Mouse (Mus musculus) cerebellum, adult 11 months (tissue): Measurements from ENCODE around the gene Gse1.
A peak's percentile ranks its signal among the peaks of the same experiment; 100 is the strongest.

ENCODE experiments used
- DNase-seq: peaks from one replicate; pipeline ENCODE4 v3.0.0; 2022

The Gse1 gene

DNA sequence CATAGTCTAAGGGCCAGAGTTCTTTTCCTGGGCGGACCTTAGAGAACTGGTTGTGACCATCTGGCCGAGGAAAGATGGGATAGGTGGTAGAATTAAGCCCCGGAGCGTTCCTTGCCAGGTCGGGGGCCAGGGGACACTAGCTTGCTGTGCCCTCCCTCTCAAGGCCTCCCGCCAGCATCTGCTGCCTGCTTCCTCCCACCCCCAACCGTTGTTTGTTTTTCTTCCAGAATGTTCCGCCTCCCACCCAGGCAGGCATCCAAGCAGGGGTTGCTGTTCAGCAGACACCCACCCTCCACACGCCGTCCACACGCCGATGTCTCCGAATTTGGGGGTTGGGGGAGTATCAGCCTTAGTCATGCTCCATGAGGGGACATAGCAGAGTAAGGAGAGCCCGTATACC is 49.8 kb downstream of the Gse1 start:
- no peak for DNase-seq

DNA sequence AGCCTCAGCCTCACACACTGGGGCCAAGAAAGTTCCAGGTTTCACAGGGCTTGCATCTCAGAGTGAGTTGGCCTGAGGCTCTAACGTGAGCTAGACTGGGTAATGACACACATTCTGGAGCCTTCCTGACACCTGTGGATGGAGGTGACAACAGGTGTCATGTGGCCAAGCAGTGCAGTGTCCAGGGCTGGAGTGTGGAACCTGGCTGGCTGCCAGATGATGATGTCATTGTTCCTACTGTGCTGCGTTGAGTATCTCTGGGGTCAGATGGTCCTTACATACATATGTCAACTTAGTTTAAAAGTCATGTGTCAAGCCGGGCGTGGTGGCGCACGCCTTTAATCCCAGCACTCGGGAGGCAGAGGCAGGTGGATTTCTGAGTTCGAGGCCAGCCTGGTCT is 51.2 kb downstream of the Gse1 start:
- no peak for DNase-seq

DNA sequence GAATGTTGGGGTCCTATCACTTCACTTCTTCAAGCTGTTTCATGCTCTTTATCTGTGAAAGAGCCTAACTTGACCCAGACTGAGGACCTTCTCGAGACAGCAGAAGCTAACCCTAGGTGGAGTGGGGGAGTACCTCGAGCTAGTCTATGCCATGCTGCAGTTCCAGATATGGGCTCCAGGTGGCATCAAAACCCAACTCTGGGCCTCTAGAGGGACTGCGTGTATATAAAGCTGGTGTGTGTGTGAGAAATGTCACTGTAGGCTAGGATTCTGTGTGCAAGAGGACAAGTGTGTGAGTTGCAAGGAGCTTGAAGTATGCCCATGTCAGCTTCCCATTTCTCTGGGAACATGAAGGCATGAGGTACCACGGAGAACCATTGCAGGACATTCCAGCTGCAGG is 53.2 kb downstream of the Gse1 start:
- DNase-seq: peak; percentile 72

DNA sequence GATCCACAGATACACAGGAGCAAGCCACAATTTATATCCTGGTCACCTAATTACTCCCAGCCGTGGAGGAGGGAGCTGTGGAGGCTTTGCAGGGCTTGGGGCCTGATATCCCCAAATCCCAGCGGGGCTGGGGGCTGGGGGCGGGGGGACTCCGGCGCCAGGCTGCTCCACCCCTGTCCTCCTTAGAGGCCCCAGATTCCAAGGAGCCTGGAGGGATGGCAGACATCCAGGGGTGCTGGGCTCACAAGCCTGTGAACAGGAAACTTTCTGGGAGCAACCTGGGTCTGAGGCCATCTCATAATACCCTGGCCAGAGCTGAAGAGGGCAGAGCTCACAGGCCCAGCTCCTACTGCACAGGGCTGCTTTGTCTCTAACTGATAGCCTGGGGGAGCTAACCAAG is 54.2 kb downstream of the Gse1 start:
- no peak for DNase-seq

DNA sequence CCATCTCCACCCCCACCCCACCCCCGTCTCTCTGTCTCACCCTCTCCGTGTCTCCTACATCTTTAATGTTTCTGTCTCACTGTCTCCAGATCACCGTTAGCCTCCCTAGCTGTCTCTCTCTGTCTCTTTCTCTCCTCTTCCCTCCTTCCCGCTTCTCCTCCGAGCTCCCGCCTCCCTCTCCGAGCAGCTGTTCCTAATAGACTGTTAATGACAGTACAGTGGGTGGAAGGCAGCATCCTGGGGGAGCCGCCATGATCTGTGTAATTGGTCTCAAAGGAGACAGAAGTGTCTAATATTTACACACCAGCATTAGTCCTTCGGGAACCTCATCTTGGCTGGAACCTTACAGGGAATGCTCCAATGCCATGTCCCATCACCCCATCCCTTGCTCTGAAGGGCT is 56.0 kb downstream of the Gse1 start:
- no peak for DNase-seq

DNA sequence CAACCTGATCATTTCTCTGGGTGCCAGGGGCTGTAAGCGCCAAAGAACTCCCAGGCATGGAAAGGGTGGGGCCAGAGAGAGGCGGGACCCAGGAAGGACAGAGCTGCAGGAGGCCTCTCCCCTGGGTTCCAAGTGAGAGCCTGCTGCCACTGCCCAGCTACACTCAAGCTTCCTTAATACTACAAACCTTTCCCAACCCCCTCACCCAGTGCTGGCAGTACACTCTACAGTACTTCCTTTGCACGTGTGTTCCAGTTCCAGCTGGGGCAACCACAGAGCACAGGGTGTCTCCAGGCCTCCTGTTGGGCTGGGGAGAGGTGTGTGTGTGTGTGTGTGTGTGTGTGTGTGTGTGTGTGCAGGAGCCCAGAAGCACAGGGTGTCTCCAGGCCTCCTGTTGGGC is 56.8 kb downstream of the Gse1 start:
- no peak for DNase-seq

DNA sequence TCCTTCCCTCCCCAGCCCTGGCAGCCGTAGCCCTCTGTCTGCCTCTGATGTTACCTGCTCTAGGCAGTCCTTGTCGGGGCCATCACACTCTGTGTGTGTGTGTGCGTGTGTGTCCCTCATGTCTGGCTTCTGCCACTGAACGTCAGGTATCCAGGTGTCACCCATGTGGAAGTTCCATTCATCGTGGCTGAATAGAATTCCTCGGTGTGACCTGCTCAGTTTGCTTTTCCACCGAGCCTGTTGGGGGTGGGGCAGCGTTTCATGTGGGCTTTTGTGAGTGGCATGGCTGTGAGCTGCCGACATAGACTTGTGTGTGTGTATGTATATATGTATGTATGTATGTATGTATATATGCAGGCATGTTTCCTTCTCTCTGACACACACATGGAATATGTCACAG is 57.6 kb downstream of the Gse1 start:
- no peak for DNase-seq

DNA sequence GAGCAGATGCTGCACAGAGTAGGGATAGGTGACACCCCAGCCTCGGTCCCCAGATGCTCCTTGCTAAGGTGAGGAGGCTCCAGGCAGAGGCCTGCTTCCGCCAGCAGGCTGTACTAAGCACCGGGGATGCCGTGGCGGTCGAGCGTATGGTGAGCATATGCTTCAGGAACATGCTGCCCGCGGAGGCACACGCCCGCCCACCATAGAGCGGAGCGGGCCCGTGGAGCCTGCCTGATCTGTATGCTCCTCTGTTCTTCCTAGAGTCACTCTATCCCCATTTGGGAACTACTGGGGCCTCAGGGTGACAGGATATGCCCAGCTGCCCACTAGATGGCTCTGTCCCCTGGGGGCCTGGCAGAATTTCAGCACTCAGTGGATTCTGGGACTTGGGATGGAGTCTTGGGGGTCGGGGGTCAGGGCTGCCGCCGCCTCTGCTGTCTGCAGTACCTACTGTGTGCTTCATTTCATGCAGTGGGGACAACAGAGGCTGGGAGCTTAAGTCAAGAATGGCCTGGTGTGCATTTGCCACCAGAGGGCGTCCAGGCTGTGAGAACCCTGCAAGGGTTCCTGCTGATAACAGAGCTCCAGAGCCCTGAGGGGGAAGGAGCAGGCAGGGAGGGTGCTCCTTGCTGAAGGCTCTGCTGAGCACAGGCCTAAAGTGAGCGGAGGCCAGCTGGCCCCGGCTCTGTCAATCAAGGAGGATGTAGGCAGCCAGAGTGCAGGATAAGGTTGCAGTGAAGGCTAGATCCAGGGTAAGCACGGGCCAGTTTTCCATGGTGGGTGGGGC is 60.1 kb downstream of the Gse1 start:
- DNase-seq: peak; percentile 61

DNA sequence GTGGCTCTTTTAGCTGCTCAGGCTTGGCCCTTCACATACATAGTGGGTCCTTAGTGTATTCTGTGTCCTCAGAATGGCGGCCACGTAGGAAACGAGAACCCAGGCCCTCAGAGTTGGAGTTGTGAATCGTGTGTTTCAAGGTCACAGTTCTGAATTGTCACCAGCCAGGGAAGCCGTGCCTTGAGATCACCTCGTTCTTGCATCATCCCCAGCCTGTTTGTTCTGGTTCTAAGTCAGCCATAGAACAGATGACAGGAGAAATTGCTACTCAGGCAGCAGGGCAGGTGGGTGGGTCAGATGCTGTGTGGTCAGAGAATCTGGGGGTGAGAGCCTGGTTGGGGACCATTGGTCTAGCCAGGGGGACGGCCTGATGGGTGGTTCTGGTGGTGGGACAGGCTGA is 60.9 kb downstream of the Gse1 start:
- DNase-seq: no peak

DNA sequence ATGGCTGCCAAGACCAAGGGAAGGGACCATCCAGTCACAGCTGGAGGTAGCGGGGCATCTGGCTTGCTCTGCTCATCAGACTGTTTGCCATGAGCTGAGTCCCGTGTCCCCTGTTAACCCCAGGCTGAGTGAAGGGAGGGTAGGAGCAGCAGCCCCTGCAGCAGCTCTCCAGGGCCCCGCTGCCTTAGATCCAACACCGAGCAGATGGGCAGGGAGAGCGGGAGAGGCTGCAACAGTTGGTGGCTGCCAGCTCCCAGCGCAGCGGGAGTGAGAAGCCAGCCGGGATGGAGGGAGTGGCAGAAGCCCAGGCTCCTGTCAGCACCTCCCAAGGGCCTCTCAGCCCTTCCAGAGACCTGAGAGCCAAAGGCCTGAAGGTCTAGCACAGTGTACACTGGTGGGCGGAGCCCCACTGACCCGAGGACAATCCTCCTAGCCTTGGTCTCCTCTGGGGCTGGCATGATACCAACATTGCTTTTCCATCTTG is 61.5 kb downstream of the Gse1 start:
- peak; percentile 79 for DNase-seq

DNA sequence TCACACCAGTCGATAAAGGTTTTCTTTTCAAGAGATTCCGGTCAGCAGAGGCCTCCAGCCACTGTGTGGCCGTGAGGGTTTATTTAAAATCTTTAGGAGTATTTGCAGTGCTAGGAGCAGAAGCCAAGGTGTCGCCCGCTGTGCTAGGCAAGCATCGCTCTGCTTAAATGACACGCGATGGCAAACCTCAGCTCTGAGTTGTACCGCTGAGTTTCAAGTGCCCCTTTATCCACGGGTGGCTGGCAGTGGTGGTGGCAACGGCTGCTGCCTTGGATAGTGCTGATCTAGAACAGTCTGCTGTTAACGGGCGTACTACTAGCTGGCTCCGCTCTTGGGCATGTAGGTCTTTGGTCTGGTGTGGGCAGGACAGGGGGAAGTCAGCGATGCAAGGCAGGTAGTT is 62.4 kb downstream of the Gse1 start:
- no peak for DNase-seq

DNA sequence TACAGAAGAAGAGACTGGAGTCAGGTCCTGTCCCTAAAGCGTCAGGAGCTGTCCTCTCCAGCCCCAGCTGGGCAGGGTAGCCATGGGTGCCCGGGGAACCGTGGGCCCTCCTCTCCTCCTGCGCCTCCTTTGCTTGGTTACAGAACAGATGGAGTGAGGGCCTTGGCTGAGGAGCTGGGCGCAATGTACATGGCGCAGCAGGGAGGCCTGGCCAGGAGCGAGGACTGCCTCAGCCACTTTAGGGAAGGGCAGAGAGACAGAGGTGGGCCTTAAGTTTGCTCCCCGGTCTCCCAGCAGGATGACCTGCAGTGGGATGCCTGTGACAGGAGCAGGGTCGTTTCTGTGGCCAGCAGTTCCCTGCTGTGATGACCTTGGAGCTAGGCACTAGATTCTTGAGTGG is 63.4 kb downstream of the Gse1 start:
- DNase-seq: no peak

DNA sequence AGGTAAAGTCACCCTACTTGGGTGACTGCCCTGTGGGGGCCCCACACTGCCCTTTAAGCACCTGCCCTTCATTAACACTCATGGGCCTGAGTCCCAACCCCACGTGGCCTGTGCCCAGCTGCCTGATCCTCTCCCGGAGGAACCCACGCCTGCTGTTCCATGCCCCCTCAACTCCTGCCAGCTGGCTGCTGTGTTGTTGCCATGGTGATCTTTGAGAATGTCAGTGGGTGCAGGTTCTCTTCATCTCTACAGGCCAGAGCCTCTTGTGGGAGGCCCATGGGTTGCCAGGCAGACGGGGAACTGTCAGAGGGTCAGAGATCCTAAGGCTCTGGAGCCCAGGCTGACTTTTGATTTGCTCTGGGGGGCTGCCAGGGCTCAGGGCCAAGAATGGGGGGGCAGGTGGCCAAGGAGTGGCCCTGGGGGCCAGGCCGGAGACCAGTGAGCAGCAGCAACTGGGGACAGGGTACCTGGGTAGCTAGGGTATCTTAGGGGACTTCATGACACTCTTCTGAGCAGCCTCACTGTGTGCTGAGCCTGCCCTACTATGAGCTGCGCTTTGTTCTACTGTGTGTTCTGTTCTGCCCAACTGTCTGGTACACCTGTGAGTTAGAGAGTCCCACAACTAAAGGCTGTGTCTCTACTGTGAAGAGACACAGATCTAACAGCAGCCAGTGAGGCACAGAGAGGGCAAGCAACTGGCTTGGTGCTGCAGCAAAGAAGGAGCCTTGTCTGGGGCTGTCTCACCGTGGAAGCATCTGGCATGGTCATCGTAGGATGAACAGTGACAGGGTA is 64.3 kb downstream of the Gse1 start:
- no peak for DNase-seq

DNA sequence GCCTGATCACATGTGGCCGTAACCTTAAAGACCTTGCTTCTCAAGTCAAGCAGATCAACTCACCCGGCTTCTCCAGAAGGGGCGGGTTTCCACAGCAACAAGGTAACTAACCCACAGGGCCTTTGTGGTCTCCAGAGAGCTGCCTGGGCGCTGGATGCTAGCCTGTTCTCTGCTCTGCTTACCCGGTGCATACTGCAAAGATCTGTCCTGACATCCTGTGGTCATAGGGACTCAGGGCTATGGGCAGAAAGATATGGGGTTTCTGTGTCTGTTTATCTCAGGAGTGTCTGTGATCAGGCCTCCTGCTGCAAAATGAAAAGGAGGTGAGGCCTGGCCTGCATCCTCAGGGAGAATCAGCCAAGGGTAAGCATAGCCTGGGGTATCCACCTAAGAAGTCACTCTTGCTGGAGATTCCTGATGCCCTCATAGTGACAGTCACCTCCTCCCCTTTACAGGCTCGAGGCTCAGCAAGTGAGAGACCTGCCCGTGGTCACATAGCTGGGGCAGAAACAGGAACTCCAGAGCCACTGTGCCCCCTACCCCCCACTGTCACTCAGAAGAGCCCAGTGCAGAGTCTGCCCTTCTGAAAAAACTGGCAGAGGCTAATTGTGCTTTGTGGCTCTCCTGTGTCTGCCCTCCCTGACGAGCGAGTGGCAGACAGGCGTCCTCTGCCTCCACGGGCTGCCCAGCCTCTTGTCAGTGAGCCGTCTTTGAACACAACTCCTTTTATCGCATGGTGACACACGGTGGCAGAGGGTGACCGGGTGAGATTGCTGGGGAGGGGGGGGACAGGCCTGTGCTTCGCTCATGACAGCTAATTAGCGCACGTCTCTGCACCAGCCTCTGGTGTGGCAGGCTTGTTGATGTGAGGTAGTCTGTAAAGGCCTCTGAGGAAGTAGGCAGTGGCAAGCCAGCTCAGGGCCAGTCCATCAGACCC is 65.4 kb downstream of the Gse1 start:
- DNase-seq: no peak

DNA sequence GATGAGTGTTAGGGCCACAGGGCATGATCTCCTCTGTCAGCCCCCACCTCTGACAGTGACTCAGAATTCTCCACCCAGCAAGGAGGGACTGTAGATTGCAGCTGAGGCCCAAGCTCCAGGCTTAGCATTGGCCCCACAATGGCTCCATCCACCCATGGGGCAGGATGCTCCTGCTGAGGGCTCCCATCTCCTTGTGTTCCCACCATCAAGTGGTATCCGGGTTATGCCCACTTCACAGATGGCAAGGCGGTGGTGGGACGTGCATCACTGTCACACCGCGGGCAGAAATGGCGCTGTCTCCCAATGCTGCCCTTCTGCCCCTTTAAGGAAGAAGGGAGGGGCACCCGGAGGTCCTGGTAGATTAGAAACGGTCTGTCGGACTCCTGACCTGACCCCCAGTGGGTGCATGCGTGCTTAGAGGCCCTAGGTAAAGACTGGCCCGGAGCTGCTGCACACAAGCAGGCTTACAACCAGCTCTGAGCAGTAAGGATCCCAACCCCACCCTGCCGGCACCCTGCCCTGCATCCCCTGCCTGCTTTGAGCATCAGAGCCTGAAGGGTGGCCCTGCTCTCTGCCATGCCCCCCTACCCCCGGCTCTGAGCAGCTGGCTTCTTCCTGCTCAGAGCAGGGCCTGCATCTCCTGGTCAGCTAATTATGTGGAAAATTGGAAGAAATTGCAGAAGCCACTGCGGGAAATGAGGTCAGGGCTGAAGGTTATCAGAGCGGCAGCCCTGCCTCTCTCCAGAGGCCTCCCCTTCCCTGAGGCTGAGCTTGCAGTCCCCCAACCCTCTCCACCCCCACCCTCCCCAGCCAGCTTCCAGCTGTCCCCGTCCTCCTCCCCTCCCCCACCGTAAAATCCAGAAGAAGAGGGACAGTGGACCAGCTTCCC is 67.0 kb downstream of the Gse1 start:
- no peak for DNase-seq

DNA sequence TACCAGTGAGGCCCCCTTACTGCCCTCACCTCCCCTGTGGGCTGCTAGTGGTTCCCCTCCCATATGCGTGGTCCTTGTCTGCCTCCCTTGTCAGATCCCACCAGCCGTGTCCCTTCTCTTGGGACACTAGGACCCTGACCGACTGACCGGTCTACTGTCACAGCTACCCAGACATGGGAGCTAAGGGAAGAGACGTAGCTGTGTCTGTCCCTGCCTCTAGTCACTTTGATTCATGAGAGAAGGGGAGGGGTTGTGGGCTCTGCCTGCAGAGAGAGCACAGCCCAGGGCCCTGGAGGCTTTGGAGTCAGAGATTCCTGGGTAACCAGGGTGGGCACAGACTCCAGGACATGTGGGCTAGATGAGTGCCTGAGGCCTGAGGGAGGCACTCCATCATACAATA is 68.7 kb downstream of the Gse1 start:
- DNase-seq: no peak

DNA sequence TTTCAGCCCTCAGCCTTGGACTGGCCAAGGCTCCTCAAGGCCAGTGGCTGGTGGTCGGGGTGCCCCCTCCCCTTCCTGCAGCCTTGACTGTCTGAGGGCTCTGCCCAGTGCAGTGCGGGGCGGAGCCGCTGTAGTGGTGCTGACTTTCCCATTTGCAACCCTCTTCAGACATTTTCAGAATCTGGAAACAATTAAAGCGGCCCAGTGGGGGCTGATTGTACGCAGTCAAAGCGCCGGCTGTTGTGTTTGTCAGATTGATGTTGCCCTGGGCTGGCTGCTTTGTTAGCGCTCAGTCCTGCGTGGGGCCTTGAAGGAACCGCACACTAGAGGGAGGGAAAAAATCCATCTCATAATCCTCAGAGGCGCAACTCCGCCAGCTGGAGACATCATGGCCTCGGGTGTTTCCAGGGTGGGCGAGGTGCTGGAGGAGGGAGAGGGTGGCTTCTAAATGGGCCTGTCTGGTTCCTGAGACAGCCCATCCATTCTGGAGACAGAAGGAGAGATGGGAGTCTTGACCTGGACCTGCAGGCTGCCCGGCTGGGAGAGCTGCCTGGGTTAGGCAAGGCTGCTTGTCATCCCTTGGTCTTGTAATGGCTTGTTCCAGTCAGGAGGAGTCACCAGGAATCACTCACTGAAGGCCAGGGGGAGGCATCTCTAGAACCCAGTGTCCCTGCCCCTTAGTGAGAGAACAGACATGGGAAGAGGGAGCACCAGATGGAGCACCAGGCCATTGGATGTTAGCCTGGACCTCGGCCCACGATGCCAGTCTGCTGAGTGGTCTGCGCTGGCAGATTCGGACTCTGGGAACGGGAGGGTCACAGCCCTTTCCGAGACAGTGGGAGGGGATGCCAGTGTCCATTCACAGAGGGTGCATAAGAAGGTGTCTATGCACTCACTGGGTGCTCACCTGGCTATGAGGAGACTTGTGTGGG is 70.6 kb downstream of the Gse1 start:
- DNase-seq: no peak

DNA sequence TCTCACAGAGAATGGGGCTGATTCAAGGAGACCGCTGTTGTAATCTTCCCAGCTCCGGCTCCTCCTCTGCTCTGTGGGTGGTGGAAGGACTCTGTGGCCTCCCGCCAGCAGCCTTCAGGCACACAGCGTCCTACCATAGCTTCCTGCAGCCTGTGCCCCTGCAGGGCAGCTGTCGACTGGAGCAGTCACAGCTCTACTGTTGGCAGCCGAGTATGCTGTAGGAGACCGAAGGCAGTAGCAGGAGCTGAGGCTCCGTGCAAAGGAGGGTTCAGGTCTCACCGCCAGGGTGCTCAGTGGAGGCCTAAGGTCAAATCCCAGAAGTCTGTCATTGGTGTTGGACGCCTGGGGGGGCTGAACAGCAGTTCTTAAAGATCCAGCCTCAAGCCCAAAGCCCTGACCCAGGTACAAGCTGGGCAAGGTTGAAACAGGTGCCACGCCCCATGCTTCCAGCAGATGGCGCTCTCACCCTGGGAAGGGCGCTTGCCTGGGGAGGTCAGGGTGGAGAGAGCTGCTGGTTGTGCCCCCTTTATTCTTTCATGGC is 72.4 kb downstream of the Gse1 start:
- peak; percentile 80 for DNase-seq

DNA sequence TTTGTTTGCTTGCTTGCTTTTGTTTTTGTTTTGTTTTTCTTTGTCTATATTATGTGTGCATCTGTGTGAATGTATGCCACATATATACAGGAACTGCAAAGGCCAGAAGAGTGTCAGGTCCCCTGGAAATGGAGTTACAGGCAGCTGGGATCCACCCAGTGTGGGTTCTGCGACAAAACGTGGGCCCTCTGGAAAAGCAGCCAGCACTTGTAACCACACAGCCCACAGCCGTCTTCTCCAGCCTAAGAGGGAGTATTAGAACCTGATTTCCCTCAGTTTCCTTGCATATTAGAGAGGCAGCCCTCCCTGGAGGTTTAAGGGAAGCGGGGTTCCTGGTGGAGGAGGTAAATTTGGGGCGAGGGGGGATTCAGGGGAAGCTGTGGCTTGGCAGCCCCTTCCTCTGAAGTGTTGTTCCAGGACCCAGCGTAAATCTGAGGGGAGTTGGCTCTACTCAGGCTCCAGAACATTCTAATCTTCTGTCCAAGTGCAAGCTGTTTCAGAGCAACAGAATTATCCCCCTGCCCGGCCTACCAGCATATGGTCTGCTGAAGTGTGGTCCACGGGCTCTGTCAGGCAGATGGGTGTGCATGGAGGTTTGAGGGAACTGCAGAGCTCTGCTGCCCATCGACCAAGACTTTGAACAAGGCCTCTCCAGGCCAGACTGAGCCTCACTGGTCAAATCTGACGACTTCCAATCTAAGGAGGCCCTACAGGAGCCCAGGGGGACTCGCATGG is 74.9 kb downstream of the Gse1 start:
- no peak for DNase-seq

DNA sequence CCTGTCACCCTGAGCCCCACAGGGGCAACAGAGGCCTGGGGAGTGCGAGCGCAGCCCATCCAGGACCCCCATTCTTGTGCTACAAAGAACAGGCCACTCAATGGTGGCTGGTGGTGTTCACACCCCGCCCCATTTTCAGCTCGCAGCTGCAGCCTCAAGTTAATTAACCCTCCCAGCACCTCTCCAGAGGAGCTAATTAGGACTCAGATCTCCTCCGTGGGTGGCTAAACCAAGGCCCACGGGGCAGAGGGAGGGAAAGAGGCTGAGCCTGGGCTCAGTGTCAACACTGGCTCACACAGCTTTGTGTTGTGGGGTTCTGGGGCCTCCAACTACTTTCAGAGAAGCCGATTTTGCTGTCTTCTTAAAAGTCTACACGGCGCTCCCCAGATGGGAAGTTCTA is 75.8 kb downstream of the Gse1 start:
- no peak for DNase-seq
